Mouse (Mus musculus): Measurements from ENCODE around the gene Defb19. TPM values are rescaled to one million over a fixed set of nuclear protein-coding genes. Genes with fewer than 3 reads are reported as not detected.
A peak's percentile ranks its signal among the peaks of the same experiment; 100 is the strongest.

The Defb19 gene
- total RNA-seq, 2 experiments from 2014 or later, result not detected

- no peak for DNase-seq (ENCODE audit: low spot score in 2 of 2)
- intact Hi-C loops (cut with DNase I), result no loop called here
These were observed 19.2 kb upstream of the Defb19 start, which contains the start of gene Defb45 for GRCm38 (mm10) chr2:152599299-152599698. TSS of gene Defb45 (minus strand) at chr2:152599399.

GRCm38 (mm10) chr2:152589021-152589420 lies 8.9 kb upstream of the Defb19 start:
- no peak for DNase-seq (ENCODE audit: low spot score in 2 of 2)
- intact Hi-C loops (cut with DNase I), result no loop called here

- intact Hi-C loops (cut with DNase I), result no loop called here
- no peak for DNase-seq (ENCODE audit: low spot score in 2 of 2)
These were observed 8.3 kb upstream of the Defb19 start for GRCm38 (mm10) chr2:152588450-152588849.

GRCm38 (mm10) chr2:152586926-152587560 lies 6.9 kb upstream of the Defb19 start:
- intact Hi-C loops (cut with DNase I), result no loop called here
- peak; percentile 11 to 14 for DNase-seq (ENCODE audit: low spot score in 2 of 2)

- DNase-seq (ENCODE audit: low spot score in 2 of 2), result no peak
- intact Hi-C loops (cut with DNase I), result no loop called here
These were observed 500 bp upstream of the Defb19 start for GRCm38 (mm10) chr2:152580612-152581011.

- no peak for DNase-seq (ENCODE audit: low spot score in 2 of 2)
- intact Hi-C loops (cut with DNase I), result no loop called here
These were observed 6.6 kb downstream of the Defb19 start for GRCm38 (mm10) chr2:152573484-152573883.

GRCm38 (mm10) chr2:152572114-152572794 lies 7.9 kb downstream of the Defb19 start, which contains the start of gene Defb21:
TSS of gene Defb21 (plus strand) at chr2:152572744.
- intact Hi-C loops (cut with DNase I), result no loop called here
- no peak for DNase-seq (ENCODE audit: low spot score in 2 of 2)

GRCm38 (mm10) chr2:152570313-152570712 lies 9.8 kb downstream of the Defb19 start:
- DNase-seq (ENCODE audit: low spot score in 2 of 2), result no peak
- intact Hi-C loops (cut with DNase I), result no loop called here

- DNase-seq (ENCODE audit: low spot score in 2 of 2), result no peak
- intact Hi-C loops (cut with DNase I), result no loop called here
These were observed 10.2 kb downstream of the Defb19 start for GRCm38 (mm10) chr2:152569881-152570280.

- no peak for DNase-seq (ENCODE audit: low spot score in 2 of 2)
- intact Hi-C loops (cut with DNase I), result no loop called here
These were observed 11.1 kb downstream of the Defb19 start, which contains the start of gene Gm17416 for GRCm38 (mm10) chr2:152569038-152569437. TSS of gene Gm17416 (plus strand) at chr2:152569338.

- DNase-seq (ENCODE audit: low spot score in 2 of 2), result no peak
- intact Hi-C loops (cut with DNase I), result no loop called here
These were observed 23.5 kb downstream of the Defb19 start for GRCm38 (mm10) chr2:152556655-152557054.

- peak; percentile 69 to 82 for DNase-seq (ENCODE audit: low spot score in 2 of 2)
- intact Hi-C loops (cut with DNase I), result no loop called here
These were observed 26.2 kb downstream of the Defb19 start for GRCm38 (mm10) chr2:152553774-152554423.

GRCm38 (mm10) chr2:152548124-152548523 lies 32.0 kb downstream of the Defb19 start:
- intact Hi-C loops (cut with DNase I), result no loop called here
- no peak for DNase-seq (ENCODE audit: low spot score in 2 of 2)

- peak; percentile 77 to 86 for DNase-seq (ENCODE audit: low spot score in 2 of 2)
- intact Hi-C loops (cut with DNase I), result loop anchor here (1.0 to 5.0 kb wide), 2 partner anchors 74 to 92 kb away; no protein-coding TSS in a partner anchor
These were observed 35.4 kb downstream of the Defb19 start for GRCm38 (mm10) chr2:152544691-152545090.

GRCm38 (mm10) chr2:152543478-152543877 lies 36.6 kb downstream of the Defb19 start:
- intact Hi-C loops (cut with DNase I), result loop anchor here (5.0 kb wide), 1 partner anchor 91 kb away; no protein-coding TSS in a partner anchor

GRCm38 (mm10) chr2:152542897-152543296 lies 37.2 kb downstream of the Defb19 start:
- intact Hi-C loops (cut with DNase I), result loop anchor here (5.0 kb wide), 1 partner anchor 91 kb away; no protein-coding TSS in a partner anchor
- DNase-seq (ENCODE audit: low spot score in 2 of 2), result no peak

More at GRCm38 (mm10) chr2:152543478-152543877, 36.6 kb downstream of the Defb19 start:
- DNase-seq (ENCODE audit: low spot score in 2 of 2), result no peak

- no peak for DNase-seq (ENCODE audit: low spot score in 2 of 2)
- intact Hi-C loops (cut with DNase I), result loop anchor here (5.0 kb wide), 1 partner anchor 90 kb away; no protein-coding TSS in a partner anchor
These were observed 38.1 kb downstream of the Defb19 start for GRCm38 (mm10) chr2:152541979-152542378.

GRCm38 (mm10) chr2:152539944-152540710 lies 40.0 kb downstream of the Defb19 start, which contains the start of gene Defb29:
TSS of gene Defb29 (minus strand) at chr2:152540098.
- no peak for DNase-seq (ENCODE audit: low spot score in 2 of 2)
- intact Hi-C loops (cut with DNase I), result loop anchor here (5.0 kb wide), 1 partner anchor 88 kb away; no protein-coding TSS in a partner anchor
